Mouse (Mus musculus) liver, embryonic 12.5 days (tissue): ENCODE measurements at regions not wholly inside any gene's neighbourhood (a gene's known extent, or its start where the extent isn't known, plus 50 kb on each side); places are given as distances from the start of the nearest gene placed in this dataset.

Experiments
- ATAC-seq: fragments of 200-750 bp; cut with Nextera tagmentation; 2 replicates; pipeline ENCODE4 v1.8.0; 2017; ENCODE audit warnings: moderate number of reproducible peaks, mild to moderate bottlenecking, moderate library complexity
- H3K27ac ChIP-seq: fragments of 300-500 bp; sonication (generic); 2 replicates; pipeline ENCODE4 v1.5.1; 2016; ENCODE audit warnings: mild to moderate bottlenecking
- H3K27me3 ChIP-seq: fragments of 300-500 bp; sonication (generic); replicated peaks from 2 replicates; pipeline ENCODE4 v1.6.1; 2016; ENCODE audit warnings: mild to moderate bottlenecking, moderate library complexity
- H3K36me3 ChIP-seq: fragments of 300-500 bp; sonication (generic); 2 replicates; pipeline ENCODE4 v1.6.1; 2016; ENCODE audit warnings: mild to moderate bottlenecking, moderate library complexity
- H3K4me1 ChIP-seq: fragments of 300-500 bp; sonication (generic); 2 replicates; pipeline ENCODE4 v1.6.1; 2016
- H3K4me2 ChIP-seq: fragments of 300-500 bp; sonication (generic); 2 replicates; pipeline ENCODE4 v1.6.1; 2016; ENCODE audit warnings: mild to moderate bottlenecking, moderate library complexity
- H3K4me3 ChIP-seq: fragments of 300-500 bp; sonication (generic); 2 replicates; pipeline ENCODE4 v1.5.1; 2016; ENCODE audit warnings: mild to moderate bottlenecking, moderate library complexity
- H3K9ac ChIP-seq: fragments of 300-500 bp; sonication (generic); 2 replicates; pipeline ENCODE4 v1.6.1; 2016; ENCODE audit warnings: mild to moderate bottlenecking, moderate library complexity
- H3K9me3 ChIP-seq: fragments of 300-500 bp; sonication (generic); replicated peaks from 2 replicates; pipeline ENCODE4 v1.6.1; 2016; ENCODE audit warnings: mild to moderate bottlenecking, moderate library complexity
- WGBS: fragments of 180-500 bp; shearing (Covaris S2); methylation state at CpG from one replicate; pipeline ENCODE4 v1.1.7; 2016; ENCODE audit not compliant: insufficient replicate concordance; 5-methylcytosine and 5-hydroxymethylcytosine counted together

- H3K27me3 ChIP-seq, result no peaks in the 10 kb centered on the region
- WGBS, result 67% methylated on average over 3 of the region's 3 CpGs
- H3K4me1 ChIP-seq, result no peaks in the 10 kb centered on the region
- H3K4me3 ChIP-seq, result no peak overlapping the region
- H3K9ac ChIP-seq, result no peak overlapping the region
- no peak overlapping the region for H3K4me2 ChIP-seq
- no peak overlapping the region for H3K27ac ChIP-seq
- ATAC-seq, result no peak
- no peaks in the 10 kb centered on the region for H3K36me3 ChIP-seq
- H3K9me3 ChIP-seq, result no peaks in the 10 kb centered on the region
Observed at GRCm38 (mm10) chr1:167905424-167905823, 216.4 kb downstream of the Lmx1a start.

DNA sequence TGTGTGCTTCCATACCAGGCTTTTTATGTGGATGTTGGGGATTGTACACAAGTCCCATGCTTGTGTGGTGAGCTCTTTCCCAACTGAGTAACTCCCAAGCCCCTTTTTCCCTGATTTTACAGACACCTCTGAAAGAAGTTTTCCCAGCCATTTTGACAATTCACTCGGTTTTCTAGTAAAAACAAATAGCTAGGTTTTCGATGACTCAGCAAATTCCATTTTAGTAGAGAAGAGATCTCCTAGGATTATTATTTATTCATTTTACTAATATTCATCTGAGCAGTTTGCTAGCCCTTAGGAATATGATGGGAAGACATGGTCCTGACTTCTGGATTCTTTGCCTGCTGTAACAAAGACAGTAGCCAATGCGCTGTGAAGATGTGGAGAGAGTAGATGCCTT is 223.0 kb downstream of the Lmx1a start:
- Histone ChIP-seq H3K27ac (no peak overlapping the region), H3K4me3 (no peak overlapping the region), H3K4me2 (no peak overlapping the region), H3K36me3 (no peaks in the 10 kb centered on the region), H3K4me1 (no peaks in the 10 kb centered on the region), H3K9ac (no peak overlapping the region), H3K9me3 (no peaks in the 10 kb centered on the region), H3K27me3 (no peaks in the 10 kb centered on the region)
- ATAC-seq, result no peak
- WGBS, result 68% methylated on average over 3 of the region's 3 CpGs

- Histone ChIP-seq H3K9me3 (no peaks in the 10 kb centered on the region), H3K4me3 (no peak overlapping the region), H3K9ac (no peak overlapping the region), H3K27me3 (no peaks in the 10 kb centered on the region), H3K4me2 (no peak overlapping the region), H3K36me3 (no peaks in the 10 kb centered on the region), H3K4me1 (no peaks in the 10 kb centered on the region), H3K27ac (no peak overlapping the region)
- WGBS, result 38% methylated on average over 7 of the region's 7 CpGs
- ATAC-seq, result peak; percentile 47; the same call in 1 of the 2 replicates
Observed at GRCm38 (mm10) chr1:167914982-167915561, 226.0 kb downstream of the Lmx1a start.

GRCm38 (mm10) chr1:167915578-167916275 is 226.7 kb downstream of the Lmx1a start:
- no peak for ATAC-seq
- Histone ChIP-seq H3K27me3 (no peaks in the 10 kb centered on the region), H3K9ac (no peak overlapping the region), H3K36me3 (no peaks in the 10 kb centered on the region), H3K4me1 (no peaks in the 10 kb centered on the region), H3K27ac (no peak overlapping the region), H3K4me2 (no peak overlapping the region), H3K4me3 (no peak overlapping the region), H3K9me3 (no peaks in the 10 kb centered on the region)
- WGBS, result 27% methylated on average over 6 of the region's 6 CpGs

DNA sequence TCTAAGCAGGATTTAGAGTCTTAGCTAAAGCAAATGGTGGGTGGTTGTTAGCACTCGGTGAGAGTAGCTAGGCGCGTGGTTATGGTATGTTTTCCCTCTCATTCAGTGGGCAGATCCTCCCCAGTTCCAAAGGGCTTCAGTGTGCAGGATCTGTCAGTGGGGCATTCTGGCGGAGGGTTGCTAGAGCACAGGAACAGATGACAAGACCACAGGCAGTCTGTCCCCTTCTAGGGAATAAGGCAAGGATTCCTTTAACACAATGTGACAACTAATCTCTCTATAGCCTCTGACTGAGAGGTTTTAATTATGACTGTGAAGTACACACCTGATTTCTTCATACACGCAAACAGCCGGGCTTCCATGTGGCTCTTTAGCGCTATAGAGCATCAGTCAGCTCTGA is 233.9 kb downstream of the Lmx1a start:
- H3K9ac ChIP-seq, result no peak overlapping the region
- H3K9me3 ChIP-seq, result no peaks in the 10 kb centered on the region
- ATAC-seq, result no peak
- H3K4me2 ChIP-seq, result no peak overlapping the region
- H3K4me1 ChIP-seq, result no peaks in the 10 kb centered on the region
- no peak overlapping the region for H3K4me3 ChIP-seq
- 66% methylated on average over 7 of the region's 7 CpGs for WGBS
- H3K27me3 ChIP-seq, result peaks cover 8% of the 10 kb centered on the region; the same call in 1 of the 2 replicates
- no peaks in the 10 kb centered on the region for H3K36me3 ChIP-seq
- H3K27ac ChIP-seq, result no peak overlapping the region

DNA sequence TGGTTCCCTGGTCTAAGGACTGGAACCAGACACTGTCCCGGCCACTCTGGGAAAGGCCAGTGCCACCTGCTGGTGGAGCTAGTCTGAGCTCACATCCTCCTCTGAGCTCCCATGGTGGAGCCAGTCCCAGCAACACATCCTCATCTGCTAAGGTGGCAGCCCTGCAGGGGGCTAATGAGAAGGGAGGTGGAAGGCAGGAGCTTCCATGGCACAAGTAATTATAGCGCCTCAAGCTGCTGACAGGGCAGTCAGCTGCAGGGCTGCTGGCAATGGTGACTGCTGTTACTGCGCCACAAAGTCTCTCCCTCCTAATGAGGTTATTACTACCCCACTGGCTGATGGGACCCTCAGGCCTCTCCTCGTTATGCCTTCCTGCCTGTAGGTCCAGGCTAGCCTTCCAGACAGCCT is 239.0 kb downstream of the Lmx1a start:
- ATAC-seq, result no peak
- Histone ChIP-seq H3K4me3 (no peak overlapping the region), H3K9me3 (no peaks in the 10 kb centered on the region), H3K27me3 (peaks cover 32% of the 10 kb centered on the region), H3K36me3 (no peaks in the 10 kb centered on the region), H3K4me1 (peaks cover 4% of the 10 kb centered on the region), H3K27ac (no peak overlapping the region), H3K4me2 (no peak overlapping the region), H3K9ac (no peak overlapping the region)
- WGBS, result 23% methylated on average over 4 of the region's 4 CpGs

DNA sequence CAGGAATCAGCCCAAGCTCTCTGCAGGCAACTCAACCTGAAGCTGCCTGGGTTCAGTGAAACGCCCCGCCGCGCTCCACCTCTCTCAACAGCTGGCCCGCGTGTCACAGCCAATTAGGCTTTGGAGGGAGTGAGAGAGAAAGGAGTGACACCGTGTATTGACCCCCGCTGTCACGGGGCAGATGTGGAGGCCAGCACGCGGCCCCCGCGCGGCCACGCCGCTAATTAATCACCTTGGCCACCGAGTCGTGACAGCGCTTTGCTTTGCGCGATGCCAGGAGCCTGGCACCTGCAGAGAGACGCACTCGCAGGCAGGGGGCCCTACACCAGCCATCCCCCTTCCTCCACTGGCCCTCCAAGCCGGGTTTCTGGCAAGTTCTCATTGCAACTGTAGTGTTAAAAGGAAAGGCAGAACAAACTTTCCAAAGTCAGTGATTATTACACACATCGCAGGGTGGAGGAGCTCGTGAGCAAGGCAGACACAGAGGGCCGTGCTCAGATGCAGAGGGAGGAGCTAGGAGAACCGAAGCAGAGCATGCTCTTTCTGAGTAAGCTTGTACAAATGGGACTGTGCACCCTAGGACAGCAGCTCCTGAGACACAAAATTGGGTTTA is 240.8 kb downstream of the Lmx1a start:
- Histone ChIP-seq H3K27me3 (peaks cover 32% of the 10 kb centered on the region), H3K9ac (no peak overlapping the region), H3K4me3 (peak overlapping the region; percentile 21; the same call in 1 of the 2 replicates), H3K36me3 (no peaks in the 10 kb centered on the region), H3K9me3 (no peaks in the 10 kb centered on the region), H3K4me2 (peak overlapping the region; percentile 58), H3K27ac (no peak overlapping the region), H3K4me1 (peaks cover 4% of the 10 kb centered on the region)
- 0 out of 2 replicates have a peak, but pooled peaks have one; percentile 8 for ATAC-seq
- 5% methylated on average over 28 of the region's 28 CpGs for WGBS

DNA sequence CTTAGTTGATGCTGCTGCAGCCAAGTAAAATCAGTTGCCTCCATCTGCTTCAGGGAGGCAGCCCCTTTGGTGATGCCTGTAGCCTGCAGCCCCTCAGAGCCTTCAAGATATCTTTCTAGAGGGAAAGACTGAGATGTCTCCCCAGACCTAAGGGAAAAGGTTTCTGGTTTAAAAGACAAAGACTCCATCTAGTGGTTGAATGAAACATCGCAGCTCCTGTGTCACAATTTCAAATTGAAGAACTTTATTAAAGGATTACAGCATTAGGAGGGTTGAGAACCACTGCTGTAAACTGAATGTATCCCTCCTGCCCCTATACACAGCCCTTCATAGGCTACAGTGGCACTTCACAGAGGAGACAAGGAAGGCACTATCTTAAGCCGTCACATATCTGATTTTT is 243.1 kb downstream of the Lmx1a start:
- H3K27ac ChIP-seq, result no peak overlapping the region
- peaks cover 4% of the 10 kb centered on the region for H3K4me1 ChIP-seq
- peaks cover 32% of the 10 kb centered on the region for H3K27me3 ChIP-seq
- H3K9ac ChIP-seq, result no peak overlapping the region
- 35% methylated on average over 2 of the region's 2 CpGs for WGBS
- H3K9me3 ChIP-seq, result no peaks in the 10 kb centered on the region
- no peak overlapping the region for H3K4me2 ChIP-seq
- no peak overlapping the region for H3K4me3 ChIP-seq
- no peaks in the 10 kb centered on the region for H3K36me3 ChIP-seq
- no peak for ATAC-seq

- Histone ChIP-seq H3K9ac (no peak overlapping the region), H3K36me3 (no peaks in the 10 kb centered on the region), H3K27ac (no peak overlapping the region), H3K4me2 (no peak overlapping the region), H3K27me3 (no peaks in the 10 kb centered on the region), H3K4me3 (no peak overlapping the region), H3K9me3 (no peaks in the 10 kb centered on the region), H3K4me1 (no peaks in the 10 kb centered on the region)
- 58% methylated on average over 4 of the region's 4 CpGs for WGBS
- no peak for ATAC-seq
Observed at GRCm38 (mm10) chr1:167936726-167937125, 247.7 kb downstream of the Lmx1a start.

- no peak overlapping the region for H3K9ac ChIP-seq
- H3K27ac ChIP-seq, result no peak overlapping the region
- no peak overlapping the region for H3K4me2 ChIP-seq
- no peaks in the 10 kb centered on the region for H3K36me3 ChIP-seq
- H3K27me3 ChIP-seq, result no peaks in the 10 kb centered on the region
- no peaks in the 10 kb centered on the region for H3K9me3 ChIP-seq
- H3K4me3 ChIP-seq, result no peak overlapping the region
- ATAC-seq, result no peak
- WGBS, result 51% methylated on average over 2 of the region's 2 CpGs
- H3K4me1 ChIP-seq, result no peaks in the 10 kb centered on the region
Observed at GRCm38 (mm10) chr1:167938176-167938575, 249.1 kb downstream of the Lmx1a start.

DNA sequence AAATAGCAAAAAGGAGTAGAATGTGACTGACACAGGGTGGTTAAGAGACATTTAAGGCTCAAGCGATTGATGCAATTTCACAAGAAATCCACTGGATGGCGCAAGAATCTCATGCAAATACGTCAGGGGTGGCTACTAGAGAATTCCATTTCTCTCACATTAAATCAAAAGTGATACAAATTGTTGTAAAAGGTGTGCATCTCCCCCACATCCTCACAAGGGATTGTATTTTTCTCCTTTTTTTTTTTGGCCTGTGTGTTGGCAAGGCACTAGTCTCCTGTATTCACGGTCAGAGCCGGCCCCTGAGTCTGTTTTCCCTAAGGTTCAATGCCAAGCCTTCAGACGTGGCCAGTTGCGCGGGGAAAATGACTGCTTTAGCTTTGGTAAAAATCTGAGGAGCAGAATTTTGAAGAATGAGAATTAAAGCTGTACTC is 253.0 kb downstream of the Lmx1a start:
- H3K9ac ChIP-seq, result no peak overlapping the region
- H3K9me3 ChIP-seq, result no peaks in the 10 kb centered on the region
- no peak overlapping the region for H3K27ac ChIP-seq
- ATAC-seq, result no peak
- H3K4me2 ChIP-seq, result no peak overlapping the region
- H3K4me3 ChIP-seq, result no peak overlapping the region
- no peaks in the 10 kb centered on the region for H3K36me3 ChIP-seq
- no peaks in the 10 kb centered on the region for H3K4me1 ChIP-seq
- no peaks in the 10 kb centered on the region for H3K27me3 ChIP-seq
- 49% methylated on average over 8 of the region's 8 CpGs for WGBS

DNA sequence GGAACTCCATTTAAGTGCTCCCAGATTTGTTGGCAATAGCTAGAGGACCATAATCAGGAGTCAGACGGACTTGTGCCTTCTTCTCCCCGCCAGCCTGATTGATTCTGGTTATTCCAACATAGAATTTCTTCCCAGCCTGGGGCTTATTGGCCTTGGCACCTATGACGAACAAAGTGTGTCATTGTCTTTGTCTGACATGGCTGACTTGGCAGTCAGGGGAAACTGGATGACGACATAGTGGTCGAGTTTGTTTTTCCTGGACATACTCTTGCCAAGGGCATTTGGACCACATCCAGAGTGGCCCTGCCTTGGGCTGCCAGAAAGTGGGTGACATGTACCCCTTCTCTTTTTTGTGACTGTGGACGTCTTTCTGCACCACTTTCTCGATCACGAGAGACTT is 254.1 kb downstream of the Lmx1a start:
- Histone ChIP-seq H3K9ac (no peak overlapping the region), H3K27me3 (no peaks in the 10 kb centered on the region), H3K27ac (no peak overlapping the region), H3K4me1 (no peaks in the 10 kb centered on the region), H3K9me3 (no peaks in the 10 kb centered on the region), H3K4me2 (no peak overlapping the region), H3K4me3 (no peak overlapping the region), H3K36me3 (no peaks in the 10 kb centered on the region)
- no peak for ATAC-seq
- 71% methylated on average over 8 of the region's 8 CpGs for WGBS
